Mouse (Mus musculus) E14TG2a.4 (cell line): ENCODE results near the gene Kif26b.

ENCODE experiments used
- H3K27me3 ChIP-seq: 2 replicates; pipeline ENCODE4 v1.6.1; 2014; ENCODE audit warnings: low read length, control low read depth; ENCODE audit not compliant: insufficient read depth
- H3K36me3 ChIP-seq: 2 replicates; pipeline ENCODE4 v1.6.1; 2014; ENCODE audit warnings: low read length, control low read depth; ENCODE audit not compliant: insufficient read depth
- H3K4me1 ChIP-seq: replicated peaks from 2 replicates; pipeline ENCODE4 v1.6.1; 2014; ENCODE audit warnings: low read depth, low read length, control low read depth
- H3K4me3 ChIP-seq: replicated peaks from 2 replicates; pipeline ENCODE4 v1.5.1; 2014; ENCODE audit warnings: mild to moderate bottlenecking, low read length
- H3K9me3 ChIP-seq: 2 replicates; pipeline ENCODE4 v1.6.1; 2014; ENCODE audit warnings: low read length, control low read depth
- CTCF ChIP-seq: conservative IDR thresholded peaks from 2 replicates; pipeline ENCODE4 v1.5.1; 2014; ENCODE audit warnings: low read length
- NANOG ChIP-seq: IDR thresholded peaks from 2 replicates; pipeline ENCODE4 v1.6.1; 2014; ENCODE audit warnings: borderline replicate concordance, low read length, mixed read lengths
- POU5F1 ChIP-seq: IDR thresholded peaks from 2 replicates; pipeline ENCODE4 v1.6.1; 2014; ENCODE audit warnings: low read length, borderline replicate concordance

Gene Kif26b

DNA sequence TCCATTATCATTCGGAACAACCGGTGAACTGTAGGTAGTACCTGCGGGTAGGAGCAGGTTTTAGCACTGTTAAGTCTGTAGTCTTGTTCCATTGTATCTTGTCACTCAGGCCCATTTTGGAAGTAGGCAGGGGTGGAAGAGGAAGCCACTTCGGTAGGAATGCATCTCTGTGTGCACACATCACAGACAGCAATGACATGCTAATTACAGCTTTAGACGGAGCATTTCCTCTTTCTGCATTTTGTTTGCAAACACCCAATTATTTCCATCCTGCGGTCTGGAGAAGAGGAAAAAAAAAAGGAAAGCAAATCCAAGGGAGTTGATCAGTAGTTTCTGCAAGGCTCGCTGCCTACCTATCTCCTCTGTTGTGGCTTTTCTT lies 219.3 kb downstream of the Kif26b start:
- Histone ChIP-seq H3K4me3 (no peak overlapping the region), H3K9me3 (peaks cover 3% of the 10 kb centered on the region; the same call in 1 of the 2 replicates), H3K27me3 (peaks cover 13% of the 10 kb centered on the region), H3K4me1 (peaks cover 9% of the 10 kb centered on the region), H3K36me3 (no peaks in the 10 kb centered on the region)
- TF ChIP-seq POU5F1 = no peak
- TF ChIP-seq NANOG = no peak
- TF ChIP-seq CTCF = no peak

DNA sequence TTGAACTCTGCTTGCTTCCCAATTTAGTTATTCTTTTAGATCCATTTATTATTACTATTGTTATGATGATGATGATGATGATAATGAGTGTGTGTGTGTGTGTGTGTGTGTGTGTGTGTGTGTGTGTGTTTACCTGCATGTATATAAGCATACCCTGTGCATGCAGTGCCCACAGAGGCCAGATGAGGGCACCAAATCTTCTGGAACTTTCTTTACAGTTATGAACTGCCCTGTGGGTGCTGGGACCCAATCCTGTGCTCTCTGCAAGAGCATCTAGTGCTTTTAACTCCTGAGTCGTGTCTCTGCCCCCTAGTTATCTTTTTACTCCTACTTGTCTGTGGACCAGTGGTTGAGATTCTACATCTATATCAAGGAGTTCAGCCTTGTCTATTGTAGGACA lies 219.7 kb downstream of the Kif26b start:
- H3K36me3 ChIP-seq = no peaks in the 10 kb centered on the region
- TF ChIP-seq CTCF (peak; percentile 32), POU5F1 (no peak)
- H3K4me1 ChIP-seq = peaks cover 9% of the 10 kb centered on the region
- peaks cover 17% of the 10 kb centered on the region for H3K27me3 ChIP-seq
- peaks cover 3% of the 10 kb centered on the region; the same call in 1 of the 2 replicates for H3K9me3 ChIP-seq
- H3K4me3 ChIP-seq = no peak overlapping the region

DNA sequence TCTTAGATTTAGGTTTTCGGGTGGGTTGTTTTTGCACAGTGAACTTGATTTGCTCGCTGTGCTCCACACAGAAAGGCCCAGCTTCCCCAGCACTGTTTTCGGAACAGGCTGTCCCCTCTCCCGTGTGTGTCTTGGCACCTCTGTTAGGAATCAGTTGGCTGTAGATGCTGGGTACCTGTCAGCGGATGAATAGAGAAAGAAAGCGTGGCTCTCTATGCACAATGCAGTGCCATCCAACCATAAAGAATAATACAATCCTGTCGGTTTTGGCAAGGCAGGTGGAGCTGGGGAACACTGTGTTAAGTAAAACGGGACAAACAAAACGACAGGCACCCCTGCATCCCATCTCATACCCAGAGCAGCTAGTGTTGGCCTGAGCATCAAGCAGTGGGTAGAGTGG lies 220.9 kb downstream of the Kif26b start:
- H3K9me3 ChIP-seq = peaks cover 3% of the 10 kb centered on the region; the same call in 1 of the 2 replicates
- TF ChIP-seq CTCF = no peak
- no peak for TF ChIP-seq NANOG
- no peak for TF ChIP-seq POU5F1
- H3K4me3 ChIP-seq = no peak overlapping the region
- no peaks in the 10 kb centered on the region for H3K36me3 ChIP-seq
- H3K27me3 ChIP-seq = peaks cover 18% of the 10 kb centered on the region
- H3K4me1 ChIP-seq = peaks cover 9% of the 10 kb centered on the region

DNA sequence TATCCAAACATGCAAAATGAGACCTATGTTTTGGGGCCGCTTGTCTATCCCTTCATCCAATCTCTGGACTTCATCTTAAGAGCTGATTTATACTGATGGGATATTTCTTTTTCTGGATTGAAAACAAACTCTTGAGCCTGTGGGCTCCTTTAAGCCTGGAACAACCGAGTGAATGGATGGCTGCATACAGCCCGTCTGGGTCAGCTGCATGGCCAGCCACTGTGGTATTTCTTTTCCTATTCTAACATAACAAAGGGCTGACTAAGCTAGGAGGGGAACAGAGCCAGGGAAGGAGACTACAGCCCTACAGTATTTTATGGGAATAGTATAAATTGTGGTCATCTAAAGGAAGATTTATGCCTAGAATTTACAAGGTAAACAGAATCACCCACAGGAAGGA lies 229.5 kb downstream of the Kif26b start:
- H3K9me3 ChIP-seq = peaks cover 12% of the 10 kb centered on the region
- peaks cover 20% of the 10 kb centered on the region for H3K27me3 ChIP-seq
- no peaks in the 10 kb centered on the region for H3K4me1 ChIP-seq
- no peaks in the 10 kb centered on the region for H3K36me3 ChIP-seq
- no peak overlapping the region for H3K4me3 ChIP-seq
- TF ChIP-seq POU5F1 = no peak

DNA sequence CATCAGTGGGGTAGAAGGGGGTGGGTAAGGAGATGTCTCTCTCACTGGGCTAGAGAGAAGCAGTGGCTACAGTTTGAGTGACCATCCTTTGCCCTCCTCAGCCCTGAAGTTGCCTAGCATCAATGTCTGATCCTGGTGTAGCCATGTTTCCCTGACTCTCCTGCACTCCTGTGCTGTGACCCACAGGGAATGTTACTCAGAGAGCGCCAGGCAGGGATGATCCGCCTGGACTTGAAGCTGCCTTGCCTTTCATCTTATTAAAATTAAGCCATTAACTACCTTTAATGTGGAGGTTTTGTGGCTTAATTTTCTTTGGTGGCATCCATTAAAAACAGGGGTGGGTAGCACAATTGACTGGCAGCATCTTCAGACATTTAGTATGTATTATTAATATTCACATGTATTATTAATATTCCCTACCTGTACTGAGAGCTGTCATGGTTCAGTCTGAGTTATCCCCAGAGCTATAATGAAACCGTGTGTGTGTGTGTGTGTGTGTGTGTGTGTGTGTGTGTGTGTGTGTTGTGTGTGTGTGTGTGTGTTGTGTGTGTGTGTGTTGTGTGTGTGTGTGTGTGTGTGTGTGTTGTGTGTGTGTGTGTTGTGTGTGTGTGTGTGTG lies 233.3 kb downstream of the Kif26b start:
- peaks cover 4% of the 10 kb centered on the region for H3K27me3 ChIP-seq
- no peak overlapping the region for H3K4me3 ChIP-seq
- no peak for TF ChIP-seq POU5F1
- TF ChIP-seq CTCF = no peak
- TF ChIP-seq NANOG = no peak
- no peaks in the 10 kb centered on the region for H3K9me3 ChIP-seq
- no peaks in the 10 kb centered on the region for H3K4me1 ChIP-seq
- no peaks in the 10 kb centered on the region for H3K36me3 ChIP-seq

DNA sequence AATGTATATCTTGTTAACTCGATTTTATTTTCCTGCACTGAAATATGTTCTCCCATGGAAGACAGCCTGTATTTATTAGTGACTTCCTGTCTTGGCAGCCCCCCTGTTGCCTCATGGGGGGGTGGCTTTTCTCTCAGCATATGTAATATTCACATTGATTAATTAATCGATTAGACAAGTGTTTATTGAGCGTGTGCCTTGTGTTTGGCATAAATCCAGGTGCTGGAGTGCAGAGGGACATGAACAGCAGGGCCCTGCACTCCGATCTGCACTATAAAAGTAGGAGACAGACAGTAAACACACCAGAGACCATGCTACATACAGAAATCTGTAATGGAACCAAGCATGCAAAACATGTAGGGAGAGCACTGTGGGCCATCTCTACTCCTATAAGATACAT lies 236.0 kb downstream of the Kif26b start:
- no peaks in the 10 kb centered on the region for H3K36me3 ChIP-seq
- peaks cover 4% of the 10 kb centered on the region; the same call in 1 of the 2 replicates for H3K27me3 ChIP-seq
- TF ChIP-seq NANOG = no peak
- no peak for TF ChIP-seq CTCF
- TF ChIP-seq POU5F1 = no peak
- no peak overlapping the region for H3K4me3 ChIP-seq
- H3K9me3 ChIP-seq = no peaks in the 10 kb centered on the region
- H3K4me1 ChIP-seq = no peaks in the 10 kb centered on the region

DNA sequence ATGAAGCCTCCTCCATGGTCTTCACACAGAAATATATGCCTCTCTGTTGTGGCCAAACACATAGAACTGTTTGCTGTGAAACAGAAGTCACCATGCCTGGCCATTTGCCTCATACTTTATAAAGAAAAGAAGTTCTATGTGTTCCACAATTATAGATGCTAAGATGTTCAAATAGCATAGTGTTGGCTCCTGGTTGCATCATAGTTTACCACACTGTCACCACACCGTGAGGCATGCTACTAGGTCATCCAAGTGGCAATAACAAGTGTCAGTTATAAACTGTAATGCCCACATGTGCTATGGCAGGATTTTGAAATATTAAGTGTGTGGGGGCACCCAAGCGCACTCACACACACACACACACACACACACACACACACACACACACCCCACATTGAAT lies 236.7 kb downstream of the Kif26b start:
- no peaks in the 10 kb centered on the region for H3K9me3 ChIP-seq
- no peaks in the 10 kb centered on the region for H3K36me3 ChIP-seq
- TF ChIP-seq POU5F1 = no peak
- no peak for TF ChIP-seq CTCF
- TF ChIP-seq NANOG = no peak

DNA sequence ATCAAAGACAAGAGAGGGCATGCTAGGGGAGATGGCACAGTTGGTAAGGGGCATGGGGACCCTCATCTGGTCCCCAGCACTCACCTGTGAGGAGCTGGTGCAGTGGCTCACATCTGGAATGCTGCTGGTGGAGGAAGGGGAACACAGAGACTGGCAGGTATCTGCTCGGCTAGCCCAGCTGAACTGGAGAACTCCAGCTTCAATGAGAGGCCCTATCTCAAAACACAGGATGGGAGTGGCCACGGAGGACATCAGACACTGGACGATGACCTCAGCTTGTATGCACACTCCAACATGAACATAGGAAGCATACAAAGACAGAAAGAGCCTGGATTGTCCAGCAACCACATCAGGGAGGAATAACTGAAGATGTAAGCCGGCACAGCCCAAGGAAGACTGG lies 240.1 kb downstream of the Kif26b start:
- Histone ChIP-seq H3K4me3 (no peak overlapping the region), H3K27me3 (no peaks in the 10 kb centered on the region), H3K36me3 (no peaks in the 10 kb centered on the region), H3K9me3 (0 out of 2 replicates have a peak, but pooled peaks cover 10% of the 10 kb centered on the region), H3K4me1 (no peaks in the 10 kb centered on the region)
- TF ChIP-seq CTCF (no peak), POU5F1 (no peak), NANOG (no peak)

More for the DNA sequence above, 236.7 kb downstream of the Kif26b start:
- no peaks in the 10 kb centered on the region for H3K4me1 ChIP-seq
- H3K4me3 ChIP-seq = no peak overlapping the region
- peaks cover 4% of the 10 kb centered on the region; the same call in 1 of the 2 replicates for H3K27me3 ChIP-seq

DNA sequence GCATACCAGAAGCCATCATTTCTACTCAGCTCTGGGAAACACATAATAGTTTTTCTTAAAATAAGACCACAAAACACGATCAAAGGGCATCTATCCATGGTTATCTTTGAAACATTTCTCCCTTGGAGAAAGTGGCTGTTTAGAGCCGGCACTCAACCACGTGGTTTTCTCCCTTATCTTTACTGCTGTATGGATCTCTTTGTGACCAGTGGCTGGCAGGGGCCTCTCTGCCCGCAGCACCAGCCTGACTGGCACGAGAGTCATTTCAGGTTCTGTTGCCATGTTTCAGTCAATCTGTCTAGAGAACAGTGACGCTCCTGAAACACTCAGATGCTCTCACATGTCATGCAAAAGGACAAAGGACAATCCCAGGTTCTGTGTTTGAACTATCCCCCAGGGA lies 241.1 kb downstream of the Kif26b start:
- no peaks in the 10 kb centered on the region for H3K27me3 ChIP-seq
- no peak overlapping the region for H3K4me3 ChIP-seq
- TF ChIP-seq CTCF (no peak), POU5F1 (no peak), NANOG (no peak)
- no peaks in the 10 kb centered on the region for H3K36me3 ChIP-seq
- no peaks in the 10 kb centered on the region for H3K4me1 ChIP-seq
- H3K9me3 ChIP-seq = 0 out of 2 replicates have a peak, but pooled peaks cover 10% of the 10 kb centered on the region
